ENCODE assay signal across 7 mouse cellular contexts in genomic region chr3:90231075-90231474, GRCm38 (mm10). TPM values are rescaled to one million over a fixed set of nuclear protein-coding genes. Genes with fewer than 3 reads are reported as not detected.
A peak's percentile ranks its signal among the peaks of the same experiment; 100 is the strongest.
DNase-seq lines count a peak whose midpoint lies in the region; ATAC-seq lines count a peak whose summit lies in the region.

No protein-coding gene starts in this region.

- peak overlapping the region; percentile 73 for H3K4me3 ChIP-seq in lung, embryonic 16.5 days (ENCODE audit: low read length)
- H3K4me3 ChIP-seq in forebrain, embryonic 12.5 days (replicated peaks) = peak overlapping the region; percentile 61
- H3K4me3 ChIP-seq in liver, embryonic 13.5 days (replicated peaks) = peak overlapping the region; percentile 77
- H3K4me3 ChIP-seq in stomach, embryonic 15.5 days (replicated peaks) = peak overlapping the region; percentile 84

- H3K36me3 ChIP-seq in lung, embryonic 16.5 days (ENCODE audit: control insufficient read depth, insufficient read depth, low read length) = peaks cover 13% of the 10 kb centered on the region
- peaks cover 22% of the 10 kb centered on the region for H3K36me3 ChIP-seq in forebrain, embryonic 12.5 days (replicated peaks)
- H3K36me3 ChIP-seq in liver, embryonic 13.5 days = peaks cover 29% of the 10 kb centered on the region
- 0 out of 2 replicates have a peak, but pooled peaks cover 4% of the 10 kb centered on the region for H3K36me3 ChIP-seq in stomach, embryonic 15.5 days

- no peak for DNase-seq in lung, postnatal 4 days
- no peak for DNase-seq in liver, embryonic 13.5 days
- DNase-seq in MN1 (ENCODE audit: low spot score) = no peak
- no peak for DNase-seq in cerebellum, adult 18-20 months

- H3K27ac ChIP-seq in lung, embryonic 16.5 days (ENCODE audit: low read length) = peak overlapping the region; percentile 51; the same call in 1 of the 2 replicates
- H3K27ac ChIP-seq in forebrain, embryonic 12.5 days = peak overlapping the region; percentile 88; the same call in 1 of the 2 replicates
- H3K27ac ChIP-seq in liver, embryonic 13.5 days = peak overlapping the region; percentile 82; the same call in 1 of the 2 replicates
- peak overlapping the region; percentile 91; the same call in 1 of the 2 replicates for H3K27ac ChIP-seq in stomach, embryonic 15.5 days

- H3K4me2 ChIP-seq in lung, embryonic 16.5 days (ENCODE audit: low read depth, low read length) = peak overlapping the region; percentile 84
- peak overlapping the region; percentile 79 for H3K4me2 ChIP-seq in forebrain, embryonic 12.5 days
- H3K4me2 ChIP-seq in liver, embryonic 13.5 days = peak overlapping the region; percentile 86
- peak overlapping the region; percentile 80 for H3K4me2 ChIP-seq in stomach, embryonic 15.5 days

- 10% methylated on average over 8 of the region's 8 CpGs for WGBS in lung, embryonic 16.5 days
- 20% methylated on average over 8 of the region's 8 CpGs for WGBS in forebrain, embryonic 12.5 days
- WGBS in liver, embryonic 13.5 days (ENCODE audit: insufficient replicate concordance) = 10% methylated on average over 8 of the region's 8 CpGs
- 12% methylated on average over 8 of the region's 8 CpGs for WGBS in stomach, embryonic 15.5 days

- no peaks in the 10 kb centered on the region for H3K27me3 ChIP-seq in lung, embryonic 16.5 days (ENCODE audit: control insufficient read depth, insufficient read depth, low read depth, low read length)
- no peaks in the 10 kb centered on the region for H3K27me3 ChIP-seq in forebrain, embryonic 12.5 days
- no peaks in the 10 kb centered on the region for H3K27me3 ChIP-seq in liver, embryonic 13.5 days
- H3K27me3 ChIP-seq in stomach, embryonic 15.5 days (replicated peaks) = no peaks in the 10 kb centered on the region

- H3K9me3 ChIP-seq in lung, embryonic 16.5 days (ENCODE audit: control insufficient read depth, low read length) = no peaks in the 10 kb centered on the region
- H3K9me3 ChIP-seq in forebrain, embryonic 12.5 days = no peaks in the 10 kb centered on the region
- H3K9me3 ChIP-seq in liver, embryonic 13.5 days (replicated peaks) = no peaks in the 10 kb centered on the region
- H3K9me3 ChIP-seq in stomach, embryonic 15.5 days = no peaks in the 10 kb centered on the region

- peaks cover 5% of the 10 kb centered on the region; the same call in 1 of the 2 replicates for H3K4me1 ChIP-seq in lung, embryonic 16.5 days (replicated peaks; ENCODE audit: control insufficient read depth, insufficient read depth, low read length)
- peaks cover 13% of the 10 kb centered on the region for H3K4me1 ChIP-seq in forebrain, embryonic 12.5 days
- H3K4me1 ChIP-seq in liver, embryonic 13.5 days (replicated peaks) = peaks cover 22% of the 10 kb centered on the region
- no peaks in the 10 kb centered on the region for H3K4me1 ChIP-seq in stomach, embryonic 15.5 days

- H3K9ac ChIP-seq in lung, embryonic 16.5 days (ENCODE audit: low read length) = peak overlapping the region; percentile 81
- H3K9ac ChIP-seq in forebrain, embryonic 12.5 days = peak overlapping the region; percentile 75
- peak overlapping the region; percentile 83 for H3K9ac ChIP-seq in liver, embryonic 13.5 days
- H3K9ac ChIP-seq in stomach, embryonic 15.5 days = 0 out of 2 replicates have a peak overlapping the region, but pooled peaks have one; percentile 13

- no peak for ATAC-seq in lung, embryonic 16.5 days (ENCODE audit: low read depth)
- ATAC-seq in forebrain, embryonic 12.5 days (ENCODE audit: low FRiP score) = no peak; the same call in 1 of the 2 replicates
- ATAC-seq in liver, embryonic 13.5 days (ENCODE audit: low read depth) = no peak
- ATAC-seq in stomach, embryonic 15.5 days (ENCODE audit: insufficient read depth, low FRiP score, low read depth) = no peak

RNA-seq across cellular contexts. Expression of gene Jtb, which starts 0.3 kb away (rescaled TPM):
- 91.0 and 93.6 TPM in 2 replicates for polyA plus RNA-seq in lung, embryonic 16.5 days (2015; fragmentation: Nextera tagmentation; extraction: Ambion mirVana)
- polyA plus RNA-seq in forebrain, embryonic 12.5 days (2016; fragmentation: Nextera tagmentation; extraction: Ambion mirVana) = 93.8 and 100.0 TPM in 2 replicates
- 59.5 and 61.1 TPM in 2 replicates for polyA plus RNA-seq in liver, embryonic 13.5 days (2015; fragmentation: Nextera tagmentation; extraction: Ambion mirVana)
- polyA plus RNA-seq in stomach, embryonic 15.5 days (2015; fragmentation: Nextera tagmentation; extraction: Ambion mirVana) = 109 and 115 TPM in 2 replicates

RNA-seq across cellular contexts. Expression of gene Creb3l4, which starts 12.2 kb away (rescaled TPM):
- 5.8 TPM in 2 replicates for polyA plus RNA-seq in lung, embryonic 16.5 days (2015; fragmentation: Nextera tagmentation; extraction: Ambion mirVana)
- 5.3 and 5.5 TPM in 2 replicates for polyA plus RNA-seq in forebrain, embryonic 12.5 days (2016; fragmentation: Nextera tagmentation; extraction: Ambion mirVana)
- 0.36 and 0.41 TPM in 2 replicates for polyA plus RNA-seq in liver, embryonic 13.5 days (2015; fragmentation: Nextera tagmentation; extraction: Ambion mirVana)
- 21.4 and 22.5 TPM in 2 replicates for polyA plus RNA-seq in stomach, embryonic 15.5 days (2015; fragmentation: Nextera tagmentation; extraction: Ambion mirVana)

RNA-seq across cellular contexts. Expression of gene Slc39a1, which starts 16.9 kb away (rescaled TPM):
- 105 and 110 TPM in 2 replicates for polyA plus RNA-seq in lung, embryonic 16.5 days (2015; fragmentation: Nextera tagmentation; extraction: Ambion mirVana)
- polyA plus RNA-seq in forebrain, embryonic 12.5 days (2016; fragmentation: Nextera tagmentation; extraction: Ambion mirVana) = 32.8 and 42.8 TPM in 2 replicates
- polyA plus RNA-seq in liver, embryonic 13.5 days (2015; fragmentation: Nextera tagmentation; extraction: Ambion mirVana) = 31.6 and 34.1 TPM in 2 replicates
- polyA plus RNA-seq in stomach, embryonic 15.5 days (2015; fragmentation: Nextera tagmentation; extraction: Ambion mirVana) = 104 and 111 TPM in 2 replicates

RNA-seq across cellular contexts. Expression of gene Rab13, which starts 17.6 kb away (rescaled TPM):
- polyA plus RNA-seq in lung, embryonic 16.5 days (2015; fragmentation: Nextera tagmentation; extraction: Ambion mirVana) = 41.5 and 43.6 TPM in 2 replicates
- 22.6 and 23.3 TPM in 2 replicates for polyA plus RNA-seq in forebrain, embryonic 12.5 days (2016; fragmentation: Nextera tagmentation; extraction: Ambion mirVana)
- polyA plus RNA-seq in liver, embryonic 13.5 days (2015; fragmentation: Nextera tagmentation; extraction: Ambion mirVana) = 5.9 and 6.0 TPM in 2 replicates
- 30.9 and 31.0 TPM in 2 replicates for polyA plus RNA-seq in stomach, embryonic 15.5 days (2015; fragmentation: Nextera tagmentation; extraction: Ambion mirVana)

RNA-seq across cellular contexts. Expression of gene Rps27, which starts 17.6 kb away (rescaled TPM):
- 1,630 and 1,729 TPM in 2 replicates for polyA plus RNA-seq in lung, embryonic 16.5 days (2015; fragmentation: Nextera tagmentation; extraction: Ambion mirVana)
- polyA plus RNA-seq in forebrain, embryonic 12.5 days (2016; fragmentation: Nextera tagmentation; extraction: Ambion mirVana) = 943 and 1,078 TPM in 2 replicates
- polyA plus RNA-seq in liver, embryonic 13.5 days (2015; fragmentation: Nextera tagmentation; extraction: Ambion mirVana) = 679 and 820 TPM in 2 replicates
- polyA plus RNA-seq in stomach, embryonic 15.5 days (2015; fragmentation: Nextera tagmentation; extraction: Ambion mirVana) = 1,026 and 1,361 TPM in 2 replicates

Comparison
In these comparisons a context has a peak if more than half of its experiments do, and no peak if none do; other contexts are left out.
1. H3K9ac ChIP-seq: peak in every context shown above with its lines; median percentile 83 in liver, embryonic 13.5 days; 81 in lung, embryonic 16.5 days; 75 in forebrain, embryonic 12.5 days; 13 in stomach, embryonic 15.5 days.